Mouse (Mus musculus) liver, embryonic 16.5 days (tissue): ENCODE data around the gene Rnf224. TPM values are rescaled to one million over a fixed set of nuclear protein-coding genes. Genes with fewer than 3 reads are reported as not detected.
"Not testable (repeated sequence)": the region's sequence is repeated elsewhere in the genome, so short reads cannot be mapped to it uniquely, and the experiment has no call there.

Experiments used
- ATAC-seq: fragments of 200-750 bp; cut with Nextera tagmentation; 2 replicates; pipeline ENCODE4 v1.8.0; 2017; ENCODE audit warnings: low read depth, mild to moderate bottlenecking, moderate number of reproducible peaks, moderate library complexity
- H3K27ac ChIP-seq: fragments of 300-500 bp; sonication (generic); 2 replicates; pipeline ENCODE4 v1.5.1; 2014; ENCODE audit warnings: mild to moderate bottlenecking, low read length
- H3K27me3 ChIP-seq: fragments of 300-500 bp; sonication (generic); 2 replicates; pipeline ENCODE4 v1.6.1; 2014; ENCODE audit warnings: low read depth, low read length, mixed read lengths; ENCODE audit not compliant: control insufficient read depth, insufficient read depth
- H3K36me3 ChIP-seq: fragments of 300-500 bp; sonication (generic); 2 replicates; pipeline ENCODE4 v1.6.1; 2014; ENCODE audit warnings: mild to moderate bottlenecking; ENCODE audit not compliant: control insufficient read depth, insufficient read depth
- H3K4me1 ChIP-seq: fragments of 300-500 bp; sonication (generic); 2 replicates; pipeline ENCODE4 v1.6.1; 2014; ENCODE audit warnings: low read depth, low read length, mixed read lengths; ENCODE audit not compliant: control insufficient read depth
- H3K4me2 ChIP-seq: fragments of 300-500 bp; sonication (generic); 2 replicates; pipeline ENCODE4 v1.6.1; 2014; ENCODE audit warnings: low read depth, low read length, mixed read lengths
- H3K4me3 ChIP-seq: fragments of 300-500 bp; sonication (generic); 2 replicates; pipeline ENCODE4 v1.5.1; 2014; ENCODE audit warnings: low read depth, mild to moderate bottlenecking, low read length
- H3K9ac ChIP-seq: fragments of 300-500 bp; sonication (generic); 2 replicates; pipeline ENCODE4 v1.6.1; 2014; ENCODE audit warnings: low read depth, low read length
- H3K9me3 ChIP-seq: fragments of 300-500 bp; sonication (generic); replicated peaks from 2 replicates; pipeline ENCODE4 v1.6.1; 2016; ENCODE audit warnings: low read length; ENCODE audit not compliant: control insufficient read depth
- WGBS: fragments of 180-500 bp; shearing (Covaris S2); extraction: QIAGEN DNeasy Blood & Tissue Kit; methylation state at CpG from one replicate; pipeline ENCODE4 v1.1.7; 2014; ENCODE audit not compliant: insufficient replicate concordance; 5-methylcytosine and 5-hydroxymethylcytosine counted together
- polyA plus RNA-seq: library from polyadenylated mRNA; unstranded; fragments of >200 nt; fragmentation: Nextera tagmentation; extraction: Ambion mirVana; gene quantifications from 2 replicates; pipeline ENCODE4 v1.2.1, GENCODE M21; 2015

Gene Rnf224
- polyA plus RNA-seq, 1 experiment from 2014 or later: not detected

- H3K9me3 ChIP-seq: no peaks in the 10 kb centered on the region
- H3K4me2 ChIP-seq: peak overlapping the region; percentile 100
- no peaks in the 10 kb centered on the region for H3K27me3 ChIP-seq
- H3K4me1 ChIP-seq: peaks cover 43% of the 10 kb centered on the region
- peak overlapping the region; percentile 68 for H3K27ac ChIP-seq
- peak overlapping the region; percentile 89 for H3K4me3 ChIP-seq
- peak; percentile 1 for ATAC-seq
- WGBS: 44% methylated on average over 11 of the region's 12 CpGs
- H3K9ac ChIP-seq: peak overlapping the region; percentile 69
- no peaks in the 10 kb centered on the region for H3K36me3 ChIP-seq
Observed at GRCm38 (mm10) chr2:25261870-25262269, 25.3 kb upstream of the Rnf224 start.

- no peak overlapping the region for H3K4me2 ChIP-seq
- 38% methylated on average over 2 of the region's 2 CpGs for WGBS
Observed at GRCm38 (mm10) chr2:25258887-25259286, 22.3 kb upstream of the Rnf224 start.

GRCm38 (mm10) chr2:25257250-25257649 is 20.7 kb upstream of the Rnf224 start:
- H3K27ac ChIP-seq, H3K27me3 ChIP-seq, H3K4me2 ChIP-seq, H3K9me3 ChIP-seq, H3K36me3 ChIP-seq, H3K9ac ChIP-seq, H3K4me3 ChIP-seq, ATAC-seq: not testable (repeated sequence)
- WGBS: 72% methylated on average over 5 of the region's 5 CpGs
- H3K4me1 ChIP-seq: peaks cover 19% of the 10 kb centered on the region

More at GRCm38 (mm10) chr2:25258887-25259286, 22.3 kb upstream of the Rnf224 start:
- peaks cover 28% of the 10 kb centered on the region for H3K4me1 ChIP-seq
- H3K9ac ChIP-seq: no peak overlapping the region
- no peaks in the 10 kb centered on the region for H3K9me3 ChIP-seq
- H3K4me3 ChIP-seq: no peak overlapping the region
- H3K36me3 ChIP-seq: no peaks in the 10 kb centered on the region
- no peak overlapping the region for H3K27ac ChIP-seq
- no peak for ATAC-seq
- H3K27me3 ChIP-seq: no peaks in the 10 kb centered on the region

GRCm38 (mm10) chr2:25256443-25257109 is 20.0 kb upstream of the Rnf224 start:
- H3K36me3 ChIP-seq, H3K27me3 ChIP-seq, H3K9me3 ChIP-seq, H3K27ac ChIP-seq, ATAC-seq: not testable (repeated sequence)
- 40% methylated on average over 11 of the region's 12 CpGs for WGBS
- peak overlapping the region; percentile 100 for H3K4me3 ChIP-seq
- H3K4me1 ChIP-seq: peaks cover 14% of the 10 kb centered on the region
- peak overlapping the region; percentile 73 for H3K4me2 ChIP-seq
- peak overlapping the region; percentile 91 for H3K9ac ChIP-seq

GRCm38 (mm10) chr2:25255284-25255779 is 18.7 kb upstream of the Rnf224 start, which contains the start of gene Tmem203:
TSS of gene Tmem203 (plus strand) at chr2:25255439.
- ATAC-seq: peak; percentile 88
- peak within 1 kb of the TSS; percentile 100 for H3K4me3 ChIP-seq
- H3K4me2 ChIP-seq: peak within 1 kb of the TSS; percentile 73
- H3K27ac ChIP-seq: peak within 1 kb of the TSS; percentile 87
- H3K36me3 ChIP-seq: peaks cover 5% of the 10 kb centered on the region; the same call in 1 of the 2 replicates
- no peaks in the 10 kb centered on the region for H3K9me3 ChIP-seq
- peak within 1 kb of the TSS; percentile 91 for H3K9ac ChIP-seq
- H3K4me1 ChIP-seq: peaks cover 14% of the 10 kb centered on the region
- H3K27me3 ChIP-seq: no peaks in the 10 kb centered on the region
- WGBS: under 1% methylated on average over 39 of the region's 39 CpGs

- WGBS: 76% methylated on average over 1 of the region's 1 CpGs
- no peak overlapping the region for H3K9ac ChIP-seq
- no peak overlapping the region for H3K27ac ChIP-seq
- no peak overlapping the region for H3K4me2 ChIP-seq
- H3K4me1 ChIP-seq: peaks cover 14% of the 10 kb centered on the region
- H3K27me3 ChIP-seq: no peaks in the 10 kb centered on the region
- H3K4me3 ChIP-seq: no peak overlapping the region
- no peak for ATAC-seq
- peaks cover 15% of the 10 kb centered on the region for H3K36me3 ChIP-seq
- no peaks in the 10 kb centered on the region for H3K9me3 ChIP-seq
Observed at GRCm38 (mm10) chr2:25252331-25252730, 15.7 kb upstream of the Rnf224 start.

- H3K27ac ChIP-seq: no peak within 1 kb of the TSS
- ATAC-seq: no peak
Observed at GRCm38 (mm10) chr2:25246183-25247072, 9.8 kb upstream of the Rnf224 start, which contains the start of gene AL732309.1. TSS of gene AL732309.1 (minus strand) at chr2:25246863.

GRCm38 (mm10) chr2:25244144-25244543 is 7.6 kb upstream of the Rnf224 start:
- H3K36me3 ChIP-seq: peaks cover 4% of the 10 kb centered on the region
- H3K27me3 ChIP-seq: peaks cover 29% of the 10 kb centered on the region
- 75% methylated on average over 4 of the region's 4 CpGs for WGBS
- H3K4me3 ChIP-seq: no peak overlapping the region
- peaks cover 19% of the 10 kb centered on the region for H3K4me1 ChIP-seq
- no peaks in the 10 kb centered on the region for H3K9me3 ChIP-seq
- no peak overlapping the region for H3K27ac ChIP-seq
- no peak overlapping the region for H3K4me2 ChIP-seq
- no peak overlapping the region for H3K9ac ChIP-seq
- ATAC-seq: no peak

More at GRCm38 (mm10) chr2:25246183-25247072, 9.8 kb upstream of the Rnf224 start, which contains the start of gene AL732309.1:
- 78% methylated on average over 10 of the region's 10 CpGs for WGBS
- H3K9me3 ChIP-seq: no peaks in the 10 kb centered on the region
- peaks cover 20% of the 10 kb centered on the region for H3K27me3 ChIP-seq
- H3K9ac ChIP-seq: no peak within 1 kb of the TSS
- no peak within 1 kb of the TSS for H3K4me3 ChIP-seq
- H3K36me3 ChIP-seq: peaks cover 15% of the 10 kb centered on the region
- no peak within 1 kb of the TSS for H3K4me2 ChIP-seq
- peaks cover 12% of the 10 kb centered on the region for H3K4me1 ChIP-seq
